Mouse (Mus musculus): ENCODE results near the gene Atrnl1.

Atrnl1 gene

GRCm38 (mm10) chr19:57724920-57725319, 114.1 kb downstream of the Atrnl1 start:
- peak; percentile 19 for DNase-seq

GRCm38 (mm10) chr19:57725326-57725725, 114.5 kb downstream of the Atrnl1 start:
- DNase-seq: no peak

GRCm38 (mm10) chr19:57727009-57727408, 116.2 kb downstream of the Atrnl1 start:
- DNase-seq: no peak

GRCm38 (mm10) chr19:57737475-57737874, 126.6 kb downstream of the Atrnl1 start:
- DNase-seq: no peak

GRCm38 (mm10) chr19:57745579-57745978, 134.7 kb downstream of the Atrnl1 start:
- DNase-seq: peak; percentile 34

- no peak for DNase-seq
These were observed 135.7 kb downstream of the Atrnl1 start for GRCm38 (mm10) chr19:57746553-57746952.

GRCm38 (mm10) chr19:57752189-57752588, 141.4 kb downstream of the Atrnl1 start:
- DNase-seq: no peak

GRCm38 (mm10) chr19:57762526-57762925, 151.7 kb downstream of the Atrnl1 start:
- no peak for DNase-seq

GRCm38 (mm10) chr19:57764576-57765371, 153.9 kb downstream of the Atrnl1 start:
- no peak for DNase-seq

- no peak for DNase-seq
These were observed 156.2 kb downstream of the Atrnl1 start for GRCm38 (mm10) chr19:57767051-57767450.

- DNase-seq: no peak
These were observed 157.8 kb downstream of the Atrnl1 start for GRCm38 (mm10) chr19:57768661-57769060.

- peak; percentile 27 for DNase-seq
These were observed 171.7 kb downstream of the Atrnl1 start for GRCm38 (mm10) chr19:57782366-57783089.

- DNase-seq: no peak
These were observed 175.9 kb downstream of the Atrnl1 start for GRCm38 (mm10) chr19:57786699-57787098.

- no peak for DNase-seq
These were observed 191.4 kb downstream of the Atrnl1 start for GRCm38 (mm10) chr19:57802207-57802606.

GRCm38 (mm10) chr19:57802771-57803482, 192.1 kb downstream of the Atrnl1 start:
- no peak for DNase-seq

GRCm38 (mm10) chr19:57803483-57803820, 192.6 kb downstream of the Atrnl1 start:
- DNase-seq: no peak

- no peak for DNase-seq
These were observed 197.5 kb downstream of the Atrnl1 start for GRCm38 (mm10) chr19:57808363-57808762.

GRCm38 (mm10) chr19:57814291-57814690, 203.5 kb downstream of the Atrnl1 start:
- DNase-seq: no peak

GRCm38 (mm10) chr19:57816221-57816996, 205.6 kb downstream of the Atrnl1 start:
- peak; percentile 50 for DNase-seq

GRCm38 (mm10) chr19:57817736-57818135, 206.9 kb downstream of the Atrnl1 start:
- DNase-seq: no peak

GRCm38 (mm10) chr19:57823446-57823845, 212.6 kb downstream of the Atrnl1 start:
- no peak for DNase-seq

GRCm38 (mm10) chr19:57825271-57826207, 214.7 kb downstream of the Atrnl1 start:
- DNase-seq: no peak
